Mouse (Mus musculus): Measurements from ENCODE around the gene Prpsap1.
A peak's percentile ranks its signal among the peaks of the same experiment; 100 is the strongest.
"Not testable (repeated sequence)": the region's sequence is repeated elsewhere in the genome, so short reads cannot be mapped to it uniquely, and the experiment has no call there.

Prpsap1 gene

DNA sequence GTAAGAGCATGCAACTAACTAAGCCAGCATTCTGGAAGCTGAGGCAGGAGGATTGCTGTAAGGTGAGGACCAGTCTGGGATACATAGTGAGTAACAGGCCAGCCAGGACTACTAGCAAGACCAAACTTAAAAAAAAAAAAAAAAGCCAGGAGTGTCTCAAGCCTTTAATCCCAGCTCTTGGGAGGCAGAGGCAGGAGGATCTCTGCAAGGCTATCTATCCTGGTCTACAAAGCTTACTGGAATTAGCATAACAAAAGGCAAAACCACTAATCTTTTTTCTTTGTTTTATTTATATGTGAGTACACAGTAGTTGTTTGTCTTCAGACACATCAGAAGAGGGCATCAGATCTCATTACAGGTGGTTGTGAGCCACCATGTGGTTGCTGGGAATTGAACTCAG lies 5.8 kb downstream of the Prpsap1 start:
- no peak for DNase-seq (ENCODE audit: low spot score)

DNA sequence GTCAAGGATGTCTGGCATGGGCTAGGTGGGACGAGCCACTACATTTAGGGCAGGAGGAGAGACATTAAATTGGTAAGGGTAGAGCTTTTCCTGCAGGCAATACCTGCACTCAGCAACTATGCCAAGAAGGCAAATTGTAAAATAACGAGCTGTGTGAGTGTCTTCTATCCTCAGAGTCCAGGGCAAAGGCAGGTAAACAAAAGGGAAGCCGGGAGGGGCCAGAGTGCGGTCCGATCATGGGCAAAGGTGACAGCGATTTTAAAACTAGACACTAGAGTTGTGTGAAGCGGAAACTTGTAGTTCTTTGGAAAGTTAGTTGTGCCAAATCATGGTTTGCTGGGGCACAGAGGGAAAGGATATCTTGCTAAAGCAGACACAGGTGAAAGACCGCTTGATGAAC lies 9.7 kb downstream of the Prpsap1 start:
- no peak for DNase-seq (ENCODE audit: low spot score)

DNA sequence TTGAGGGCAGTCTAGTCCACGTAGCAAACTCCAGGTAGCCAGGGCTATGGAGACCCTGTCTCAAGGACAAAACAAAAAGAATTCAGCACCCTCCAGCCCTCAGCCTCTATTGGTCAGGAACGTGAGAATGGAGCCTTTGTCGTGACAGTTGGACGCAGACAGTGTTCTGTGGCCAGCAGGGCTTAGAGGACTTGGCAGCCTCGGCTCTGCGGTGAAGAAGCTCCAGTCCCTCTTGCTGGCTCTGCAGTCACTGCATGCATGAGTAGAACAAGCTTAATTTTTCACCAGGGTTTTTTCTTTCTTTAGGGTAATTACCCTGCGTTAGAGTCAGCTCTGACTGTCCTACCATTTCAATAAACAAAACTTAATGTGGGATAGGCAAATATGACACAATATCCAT lies 12.2 kb downstream of the Prpsap1 start:
- DNase-seq (ENCODE audit: low spot score) = no peak

DNA sequence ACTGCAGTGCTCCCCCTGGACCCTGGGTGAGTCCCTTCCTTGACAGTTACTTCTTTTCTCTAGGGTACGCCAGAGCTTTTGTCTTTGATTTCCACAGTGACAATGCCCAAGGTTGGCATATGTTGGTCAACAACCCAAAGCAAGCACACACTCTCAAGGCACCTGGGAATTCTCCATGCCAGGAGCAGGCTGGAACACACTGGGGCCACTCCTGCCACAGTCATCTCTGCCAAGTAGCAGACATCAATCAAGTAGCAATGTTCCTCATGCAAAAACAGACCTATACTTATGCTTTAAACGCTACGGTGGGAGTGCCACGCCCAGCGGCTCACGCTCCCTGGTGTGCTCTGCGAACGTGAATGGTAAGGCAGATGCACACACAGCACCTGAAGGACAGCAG lies 13.0 kb downstream of the Prpsap1 start:
- DNase-seq (ENCODE audit: low spot score) = no peak

DNA sequence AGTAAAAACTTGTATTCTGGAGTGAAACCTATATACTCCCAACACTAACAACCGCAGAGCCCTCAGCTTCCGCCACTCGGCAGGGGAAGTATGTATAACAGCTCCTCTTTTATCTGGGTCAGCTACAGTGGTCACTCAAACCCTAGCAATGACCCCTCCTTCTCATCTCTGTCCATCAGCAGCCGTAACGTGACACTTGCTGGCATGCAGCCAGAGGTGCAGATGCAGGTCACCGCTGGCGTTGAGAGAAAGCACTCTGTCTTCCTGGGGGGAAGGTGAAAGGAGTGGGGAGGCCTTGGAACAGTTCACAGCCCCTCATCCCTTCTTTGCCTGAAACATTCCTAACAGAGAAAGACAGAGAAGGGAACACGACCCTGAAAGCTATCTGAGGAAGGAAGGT lies 14.2 kb downstream of the Prpsap1 start:
- DNase-seq (ENCODE audit: low spot score) = no peak

DNA sequence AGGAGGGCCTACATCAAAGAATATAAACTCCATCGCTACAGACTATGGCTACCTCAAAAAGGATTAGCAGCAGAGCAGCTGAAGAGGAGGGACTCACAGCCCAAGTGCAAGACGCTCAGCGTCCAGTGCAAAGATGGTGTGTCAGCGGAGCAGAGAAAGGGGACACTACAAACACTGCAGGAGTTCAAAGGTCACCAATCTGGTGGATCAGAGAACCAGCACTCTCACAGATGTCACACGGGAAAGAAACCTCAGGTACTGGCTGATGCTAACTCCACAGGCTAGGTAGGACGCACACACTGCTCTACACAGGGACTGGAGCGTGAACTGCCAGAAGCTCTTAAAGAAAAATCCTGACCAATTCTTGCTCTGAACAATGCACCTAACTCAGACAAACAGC lies 15.0 kb downstream of the Prpsap1 start:
- no peak for DNase-seq (ENCODE audit: low spot score)

DNA sequence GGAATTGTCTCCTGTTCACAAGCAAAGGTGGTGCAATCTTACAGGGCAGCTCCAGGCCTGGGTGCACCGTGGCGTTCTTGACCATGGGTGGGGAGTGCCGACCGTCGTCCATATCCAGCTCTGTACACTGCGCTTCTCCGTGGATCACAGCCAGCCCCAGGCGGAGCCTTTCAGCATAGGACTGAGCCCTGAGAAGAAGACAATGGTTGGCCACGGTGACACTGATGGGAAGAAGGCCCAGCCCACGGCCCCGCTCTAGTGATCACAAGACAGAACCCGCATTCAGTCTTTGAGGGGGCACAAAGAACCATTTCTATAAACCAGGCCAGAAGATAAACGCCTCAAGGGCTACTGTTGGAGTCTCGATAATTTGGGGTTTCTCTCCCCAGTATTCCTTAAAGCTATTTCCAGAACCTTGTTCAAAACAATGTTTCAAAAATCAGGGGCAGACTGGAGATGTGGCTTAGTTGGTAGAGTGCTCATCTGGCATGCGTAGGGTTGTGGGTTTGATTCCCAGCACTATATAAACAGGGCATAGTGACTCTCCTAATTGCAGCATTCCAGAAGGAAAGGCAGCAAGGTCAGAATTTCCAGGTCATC lies 16.7 kb downstream of the Prpsap1 start:
- DNase-seq (ENCODE audit: low spot score) = no peak

DNA sequence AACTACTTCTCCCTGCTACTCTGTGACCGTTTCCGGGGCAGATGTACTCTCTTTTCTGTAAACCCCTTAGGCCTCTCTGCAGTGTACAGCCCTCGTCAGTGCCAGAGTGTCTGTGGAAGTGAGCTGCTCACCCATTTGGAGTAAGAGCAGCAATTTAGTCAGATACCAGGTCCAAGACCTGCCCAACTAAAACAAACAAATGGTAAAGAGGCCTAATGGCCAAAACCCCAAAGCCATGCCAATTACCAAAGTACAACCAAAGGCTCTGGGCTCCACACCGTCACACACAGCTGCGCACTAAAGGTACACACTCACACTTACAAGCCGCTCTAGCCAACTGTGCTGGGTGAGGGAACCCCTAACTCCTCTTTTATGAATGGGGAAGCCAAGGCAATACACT lies 17.3 kb downstream of the Prpsap1 start:
- DNase-seq (ENCODE audit: low spot score) = no peak

DNA sequence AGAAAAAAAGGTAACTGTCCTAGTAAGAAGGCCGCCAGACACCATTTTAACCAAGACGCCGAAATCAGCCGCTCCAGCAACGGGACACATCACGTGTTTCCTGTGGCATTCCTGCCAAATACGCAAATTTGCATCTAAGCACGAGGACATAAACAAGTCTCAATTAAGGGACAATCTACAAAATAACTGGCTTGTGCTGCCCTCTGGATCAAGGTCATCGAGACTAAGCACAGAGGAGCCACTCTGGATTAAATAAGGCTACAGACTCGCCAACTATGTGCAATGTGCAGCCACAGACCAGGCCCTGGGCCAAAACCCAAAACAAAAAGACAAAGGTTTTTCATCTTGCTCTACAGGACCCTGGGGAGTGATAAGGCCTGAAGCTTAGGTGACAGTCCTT lies 18.0 kb downstream of the Prpsap1 start:
- DNase-seq (ENCODE audit: low spot score) = no peak

DNA sequence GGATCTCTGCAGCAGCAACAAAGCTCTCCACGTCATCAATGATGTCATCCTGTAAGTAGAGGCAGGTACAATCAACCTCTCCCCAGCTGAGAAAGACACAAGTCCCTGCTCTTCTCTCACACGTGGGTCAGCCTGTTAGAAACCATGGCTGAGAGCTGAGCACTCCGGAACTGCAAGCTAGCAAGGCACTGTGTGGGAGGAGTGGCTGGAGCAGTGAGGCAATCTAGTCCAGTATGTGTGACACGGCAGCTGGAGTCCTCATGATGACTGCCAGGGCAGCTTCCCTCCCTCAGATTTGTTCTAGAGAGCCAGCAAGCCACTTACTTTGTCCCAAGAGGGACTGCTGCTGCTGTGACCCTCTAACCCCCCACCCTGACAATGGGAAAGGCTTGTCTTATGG lies 21.7 kb downstream of the Prpsap1 start:
- DNase-seq (ENCODE audit: low spot score) = peak; percentile 24

DNA sequence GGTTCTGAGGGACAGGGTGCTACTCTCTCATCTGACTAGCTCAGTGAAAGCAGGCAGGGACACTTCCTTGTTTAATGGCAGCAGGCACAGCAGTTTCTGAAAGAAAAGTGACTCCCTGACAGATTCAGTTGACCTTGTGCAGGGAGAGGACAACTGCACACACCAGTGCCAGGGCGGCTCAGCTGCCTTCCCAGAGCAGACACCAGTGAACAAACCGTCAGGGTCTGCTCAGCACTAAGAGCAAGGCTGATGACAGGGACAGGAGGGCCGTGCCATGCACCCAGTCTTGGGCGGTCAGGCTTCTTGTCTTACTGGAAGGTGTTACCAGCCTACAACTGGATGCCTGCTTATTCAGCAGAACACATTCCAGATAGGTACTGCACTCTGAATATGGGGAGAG lies 23.1 kb downstream of the Prpsap1 start:
- no peak for DNase-seq (ENCODE audit: low spot score)

DNA sequence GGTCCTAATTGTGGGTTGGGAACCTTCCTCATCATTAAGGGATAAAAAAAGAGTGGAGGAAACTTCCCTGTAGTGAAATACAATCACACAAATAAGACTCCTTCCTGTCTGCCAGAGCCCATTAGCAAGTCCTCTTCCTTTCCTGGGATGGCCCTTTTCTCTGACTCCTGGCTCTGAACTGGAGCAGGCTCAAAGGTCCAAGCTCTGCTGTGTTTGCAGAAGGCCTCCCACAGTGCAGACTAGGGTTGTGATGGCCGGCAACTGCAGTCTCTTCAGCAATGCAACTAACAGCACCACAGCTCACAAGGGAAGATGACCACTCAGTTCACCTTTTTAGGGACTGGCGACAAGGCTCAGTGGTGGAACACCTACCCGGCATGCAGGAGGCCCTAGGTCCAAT lies 23.8 kb downstream of the Prpsap1 start:
- DNase-seq (ENCODE audit: low spot score) = no peak

DNA sequence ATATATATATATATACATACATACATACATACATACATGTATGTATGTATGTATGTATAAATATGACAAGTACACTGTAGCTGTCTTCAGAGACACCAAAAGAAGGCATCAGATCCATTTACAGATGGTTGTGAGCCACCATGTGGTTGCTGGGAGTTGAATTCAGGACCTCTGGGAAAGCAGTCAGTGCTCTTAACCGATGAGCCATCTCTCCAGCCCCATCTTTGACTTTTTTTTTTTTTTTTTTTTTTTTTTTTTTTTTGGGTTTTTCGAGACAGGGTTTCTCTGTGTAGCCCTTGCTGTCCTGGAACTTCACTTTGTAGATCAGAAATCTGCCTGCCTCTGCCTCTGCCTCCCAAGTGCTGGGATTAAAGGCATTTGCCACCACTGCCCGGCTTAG lies 25.7 kb downstream of the Prpsap1 start:
- not testable (repeated sequence) for DNase-seq (ENCODE audit: low spot score)

DNA sequence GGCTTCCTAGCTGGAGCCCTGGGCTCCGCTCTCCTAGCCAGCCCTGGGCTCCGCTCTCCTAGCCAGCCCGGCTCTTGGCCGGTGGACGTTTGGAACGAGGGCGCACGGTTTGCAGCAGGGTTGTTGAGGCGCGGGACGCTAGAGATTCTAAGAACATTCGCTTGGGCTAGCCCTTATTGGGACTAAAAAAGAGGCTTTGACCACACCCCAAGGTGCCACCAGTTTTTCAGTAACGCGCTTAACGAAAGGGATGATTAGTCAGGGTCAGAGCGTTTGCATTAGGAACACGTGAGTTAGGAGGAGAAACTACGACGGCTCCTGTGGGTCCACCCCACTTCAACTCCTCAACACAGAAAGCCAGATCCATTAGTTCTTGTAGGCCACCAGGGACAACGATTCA lies 27.9 kb downstream of the Prpsap1 start, which contains the start of gene Qrich2:
TSS of gene Qrich2 (minus strand) at position 101 of the 400 bp plus-strand sequence.
- no peak for DNase-seq (ENCODE audit: low spot score)

DNA sequence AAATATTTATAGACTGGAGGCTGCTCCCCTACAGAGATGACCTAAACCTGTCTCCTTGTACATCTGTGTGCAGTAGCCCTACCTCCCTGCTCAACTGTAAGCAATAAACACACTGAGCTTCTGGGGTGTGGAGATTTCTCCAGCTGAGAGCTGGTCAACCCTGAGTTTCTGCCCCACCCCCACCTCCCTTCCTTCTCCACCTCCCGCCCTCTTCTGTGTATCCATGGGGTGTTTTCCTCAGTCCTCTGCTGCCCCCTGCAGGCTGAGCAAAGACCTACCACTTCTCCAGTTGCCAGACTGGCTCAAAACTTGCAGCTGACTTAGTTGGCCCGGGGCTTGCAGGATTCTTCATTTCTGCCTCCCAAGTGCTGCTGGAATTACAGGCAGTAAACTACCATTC lies 30.2 kb downstream of the Prpsap1 start:
- DNase-seq (ENCODE audit: low spot score) = peak; percentile 84

DNA sequence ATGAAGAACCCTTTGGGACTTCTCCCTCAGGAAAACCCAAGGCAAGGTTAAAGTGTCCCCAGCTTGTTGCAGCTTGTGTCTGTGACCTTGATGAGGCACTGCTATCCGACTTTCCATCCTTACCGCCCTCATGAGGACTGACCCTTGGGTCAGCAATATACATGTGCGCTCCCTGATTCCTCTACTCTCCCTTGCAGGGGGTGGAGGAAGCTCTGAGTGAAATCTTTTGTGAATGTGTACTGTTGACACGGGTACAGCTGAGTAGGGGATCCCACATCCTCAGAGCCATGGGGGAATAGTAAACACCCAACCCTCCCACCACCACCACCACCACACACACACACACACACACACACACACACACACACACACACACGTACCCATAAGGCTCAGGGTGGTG lies 30.7 kb downstream of the Prpsap1 start:
- DNase-seq (ENCODE audit: low spot score) = no peak

DNA sequence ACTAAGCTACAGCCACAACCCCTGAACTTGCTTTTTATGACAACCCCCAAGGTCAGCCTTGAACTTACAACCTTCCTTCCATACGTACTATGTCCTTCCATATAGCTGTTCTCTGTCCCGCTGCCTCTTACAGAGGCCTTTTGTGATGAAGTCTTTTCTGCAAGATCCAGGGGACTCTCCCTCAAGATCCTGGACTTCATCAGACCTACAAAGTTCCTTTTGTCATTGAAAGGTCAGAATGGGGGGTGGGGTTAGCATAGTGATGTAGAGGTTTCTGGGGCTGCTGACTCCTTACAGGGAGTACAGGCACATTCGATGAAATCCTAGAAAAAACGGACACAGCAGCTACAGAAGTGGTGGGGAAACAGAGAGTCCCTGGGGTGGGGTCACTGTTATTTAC lies 34.2 kb downstream of the Prpsap1 start:
- DNase-seq (ENCODE audit: low spot score) = no peak

DNA sequence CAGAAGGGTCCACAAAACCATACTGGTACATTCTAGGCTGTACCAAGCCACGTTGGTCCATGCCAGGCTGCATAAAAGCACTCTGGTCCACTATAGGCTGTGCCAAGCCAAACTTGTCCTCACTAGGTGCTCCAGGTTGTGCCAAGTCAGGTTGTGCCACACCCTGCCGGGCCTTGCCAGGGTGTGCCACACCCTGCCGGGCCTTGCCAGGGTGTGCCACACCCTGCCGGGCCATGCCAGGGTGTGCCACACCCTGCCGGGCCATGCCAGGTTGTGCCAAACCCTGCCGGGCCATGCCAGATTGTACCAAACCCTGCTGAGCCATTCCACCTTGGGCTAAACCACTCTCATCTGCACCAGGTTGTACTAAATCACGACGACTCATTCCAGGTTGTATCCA lies 37.8 kb downstream of the Prpsap1 start:
- no peak for DNase-seq (ENCODE audit: low spot score)

DNA sequence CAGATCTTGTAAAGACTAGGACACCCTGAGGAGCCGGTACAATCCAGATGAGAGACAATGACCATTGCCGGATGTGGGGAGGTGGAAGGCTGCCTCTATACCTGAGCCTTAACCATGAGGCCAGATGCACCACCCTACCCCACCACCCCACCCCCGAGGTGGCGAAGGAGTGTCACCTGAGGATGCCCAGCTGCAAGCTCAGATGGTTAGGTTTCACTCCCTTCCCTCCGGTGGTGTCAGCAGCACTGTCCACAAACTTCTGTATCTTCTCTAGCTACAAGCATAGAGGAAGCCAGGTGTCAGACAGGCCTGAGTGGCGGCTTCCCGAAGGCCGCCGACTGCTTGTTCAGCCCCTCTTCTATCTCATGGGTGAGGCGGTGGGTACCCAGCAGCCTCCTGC lies 40.1 kb downstream of the Prpsap1 start:
- DNase-seq (ENCODE audit: low spot score) = no peak

DNA sequence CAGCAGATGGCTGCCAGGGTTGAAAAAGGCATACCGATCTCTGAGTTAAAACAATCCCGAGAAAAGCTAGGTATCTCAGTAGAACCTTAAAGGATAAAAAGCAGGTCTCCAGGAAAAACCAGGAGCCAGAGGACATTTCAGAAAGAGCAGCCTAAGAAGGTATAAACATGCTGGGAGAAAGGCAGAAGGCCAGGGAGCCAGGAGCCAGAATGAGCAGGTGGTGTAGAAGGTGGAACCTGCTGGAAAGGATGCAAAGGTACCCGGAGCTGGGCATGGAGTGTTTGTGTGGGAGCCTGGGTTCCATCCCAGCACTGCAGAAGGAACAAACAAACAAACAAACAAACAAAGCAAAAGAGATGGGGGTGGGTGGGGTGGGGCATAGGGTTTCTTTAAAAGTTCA lies 44.7 kb downstream of the Prpsap1 start:
- DNase-seq (ENCODE audit: low spot score) = no peak

DNA sequence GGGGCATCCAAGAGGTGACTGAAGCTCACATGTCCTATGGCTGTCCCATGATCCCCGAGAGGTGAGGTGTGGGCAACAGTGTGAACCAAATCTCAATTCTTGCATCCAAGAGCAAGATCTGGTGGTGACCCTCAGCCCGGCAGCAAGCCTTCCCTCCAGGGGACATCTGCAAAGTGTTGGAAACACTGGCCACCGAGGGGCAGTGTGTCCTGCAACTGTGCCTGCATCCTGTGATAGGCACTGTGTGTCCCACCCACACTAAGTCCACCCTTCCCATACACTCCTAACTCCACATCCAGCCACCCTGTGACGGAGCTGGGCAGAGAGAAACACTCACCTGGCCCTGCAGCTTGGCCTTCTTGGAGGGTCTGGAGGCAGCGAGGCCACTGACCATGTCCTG lies 46.2 kb downstream of the Prpsap1 start:
- DNase-seq (ENCODE audit: low spot score) = no peak

DNA sequence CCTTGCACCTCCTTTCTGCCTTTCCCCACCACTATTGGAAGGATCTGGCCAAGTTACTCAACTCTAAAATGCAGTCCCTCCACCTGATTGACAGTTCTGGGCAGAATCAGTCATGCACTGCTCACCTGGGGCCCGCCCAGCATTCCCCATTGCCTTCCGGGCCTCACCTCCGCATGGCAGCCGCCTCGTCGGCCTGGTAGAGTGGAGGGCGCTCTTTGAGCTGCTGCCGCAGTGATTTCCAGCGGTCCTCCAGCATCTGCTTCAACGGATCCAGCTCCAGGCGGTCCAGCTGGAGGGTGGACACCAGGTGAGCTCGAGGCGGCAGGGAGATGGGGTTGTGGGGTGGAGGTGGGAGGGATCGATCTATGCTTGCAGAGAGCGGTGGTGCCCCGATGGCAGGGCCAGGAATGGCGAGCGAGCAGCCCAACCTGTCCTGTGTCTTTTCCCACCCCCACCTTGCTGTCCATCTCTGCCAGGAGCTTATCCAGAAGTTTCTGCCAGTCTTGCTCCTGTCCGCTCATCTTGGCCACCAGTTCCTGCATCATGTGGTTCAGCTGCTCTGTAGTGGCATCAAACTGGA lies 47.6 kb downstream of the Prpsap1 start:
- DNase-seq (ENCODE audit: low spot score) = no peak

DNA sequence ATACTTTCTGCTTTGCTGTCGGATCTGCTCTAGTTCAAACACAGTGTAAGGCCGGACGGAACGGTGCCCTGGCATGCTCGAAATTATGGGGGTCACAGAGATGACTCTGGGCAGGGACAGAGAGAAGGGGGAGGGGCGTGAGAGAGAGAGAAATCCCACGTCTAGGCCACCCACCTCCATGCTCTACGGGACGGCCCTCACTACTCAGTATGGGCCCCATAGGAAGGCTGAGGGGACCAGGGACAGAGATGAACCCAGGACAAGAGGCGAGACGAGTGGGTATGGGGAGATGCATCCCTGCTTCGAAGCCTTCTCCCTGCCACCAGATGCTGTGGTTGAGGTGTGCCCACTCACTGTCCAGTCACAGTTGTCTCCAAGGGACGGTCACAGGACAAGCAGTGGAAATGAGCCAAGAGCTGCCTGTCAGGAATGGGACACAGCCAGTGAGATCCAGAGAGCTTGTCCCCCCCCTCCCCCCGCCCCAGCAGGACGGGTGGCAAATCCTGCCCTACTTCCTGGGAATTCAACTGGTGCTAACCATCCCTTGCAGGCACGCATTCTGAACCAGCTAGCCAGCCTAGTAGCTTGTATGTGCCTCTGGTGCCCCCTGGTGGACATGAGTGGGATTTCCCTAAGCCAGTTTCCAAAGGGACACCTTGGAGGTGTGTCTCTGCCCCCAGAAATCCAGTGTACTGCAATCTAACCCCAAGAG lies 48.2 kb downstream of the Prpsap1 start:
- DNase-seq (ENCODE audit: low spot score) = peak; percentile 93

DNA sequence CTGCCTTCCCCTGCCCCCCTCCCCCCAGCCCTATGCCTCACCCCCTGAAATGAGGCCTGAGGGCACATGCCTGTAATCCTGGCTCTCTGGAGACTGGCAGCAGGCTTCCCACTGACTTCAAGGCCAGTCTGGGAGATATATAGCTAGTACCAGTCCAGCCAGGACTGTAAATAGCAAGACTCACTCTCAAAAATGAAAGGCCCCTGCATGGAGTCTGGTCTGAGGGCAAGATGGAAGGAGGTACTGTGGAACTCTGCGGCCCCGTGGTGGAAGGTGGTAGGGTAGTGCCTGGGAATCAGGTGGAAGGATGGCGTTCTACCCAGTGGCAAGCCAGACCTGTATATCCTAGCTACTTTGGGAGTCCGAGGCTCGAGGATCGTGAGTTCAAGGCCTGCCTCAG lies 50.1 kb downstream of the Prpsap1 start:
- no peak for DNase-seq (ENCODE audit: low spot score)
